Mouse (Mus musculus) left cerebral cortex, postnatal 25 days (tissue): ENCODE data around the gene Ythdf2. TPM values are rescaled to one million over a fixed set of nuclear protein-coding genes. Genes with fewer than 3 reads are reported as not detected.

Experiments
- DNase-seq, 2 experiments: peaks; one replicate each; pipeline ENCODE4 v3.0.0; 2022; ENCODE audit warnings: low spot score in 2 of 2, mixed read lengths in 1 of 2
- intact Hi-C: fragments of 180-260 bp; cut with DNase I; formaldehyde crosslinking; loops from one replicate; pipeline ENCODE4 v1.15.1; 2025
- microRNA-seq, 2 experiments: library from miRNA; unstranded; fragments of <30 nt; microRNA quantifications; one replicate each; pipeline ENCODE4 v1.2.0; 2022
- total RNA-seq, 2 experiments: library from RNA; stranded (reverse); gene quantifications; 2 replicates each; pipeline ENCODE4 v1.2.3; 2021

Gene Ythdf2
- total RNA-seq, 2 experiments from 2014 or later, result 45.4 to 46.3 TPM

DNA sequence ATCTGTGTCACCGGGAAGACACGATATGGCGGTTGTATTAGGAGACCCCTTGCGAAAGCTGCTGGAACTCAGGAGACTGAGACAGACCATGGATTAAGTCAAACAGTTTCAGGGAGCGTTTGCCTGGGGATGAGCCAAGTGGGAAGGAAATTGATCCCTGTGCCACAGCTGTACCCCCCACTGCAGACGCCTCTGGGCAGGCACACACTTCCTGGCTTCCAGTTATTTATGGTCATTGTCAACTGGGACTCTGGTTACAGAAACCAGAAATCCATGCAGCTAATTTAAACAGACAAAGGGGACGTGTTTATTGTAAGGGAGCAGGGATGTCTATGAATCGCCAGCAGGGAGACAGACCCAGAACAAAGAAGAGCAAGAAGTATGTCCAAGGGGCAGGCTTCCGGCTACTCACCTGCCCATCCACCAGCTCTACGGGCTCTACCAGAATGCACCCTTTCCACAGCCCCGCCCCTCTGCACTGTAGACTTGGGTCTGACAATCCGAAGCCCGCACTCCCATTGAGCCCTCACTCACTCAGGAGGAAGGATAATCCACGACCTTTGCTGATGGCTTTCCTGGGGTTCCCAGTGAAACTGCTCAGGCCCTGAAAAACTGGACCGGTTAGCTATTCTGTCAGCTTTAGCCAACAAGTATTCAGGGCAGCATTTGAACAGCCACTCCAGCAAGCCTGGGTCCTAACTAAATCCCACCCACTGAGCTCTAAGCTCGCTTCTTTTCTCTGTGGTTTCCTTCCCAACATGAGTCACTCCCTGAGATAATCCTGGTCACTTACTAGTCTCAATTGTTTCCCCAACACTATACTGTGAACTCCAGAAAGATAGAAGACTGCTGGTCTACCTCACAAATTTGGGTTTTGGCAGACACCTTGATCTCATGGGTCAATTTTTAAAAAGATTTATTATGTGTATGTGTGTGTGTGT lies 45.5 kb downstream of the Ythdf2 start:
- DNase-seq, result no peak
- intact Hi-C loops, result no loop called here

DNA sequence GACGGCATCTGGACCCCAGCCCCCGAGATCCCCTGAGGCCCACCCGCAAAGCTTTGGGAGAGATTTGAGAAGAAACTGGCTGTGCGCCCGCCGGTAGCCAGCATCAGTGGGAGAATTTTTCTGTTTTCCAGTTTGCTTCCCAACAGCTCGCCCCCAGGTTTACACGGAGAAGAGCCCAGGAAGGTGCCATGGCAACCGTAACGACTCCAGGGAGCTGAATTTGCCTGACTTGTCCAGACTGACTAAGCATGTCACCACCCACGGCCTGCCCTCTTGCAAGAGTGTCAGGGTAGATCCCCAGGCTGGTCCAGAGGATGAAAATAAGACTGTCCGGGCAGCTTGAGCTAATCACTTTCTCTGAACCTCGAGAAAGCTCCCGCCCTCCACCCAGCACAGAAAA lies 46.4 kb downstream of the Ythdf2 start:
- intact Hi-C loops, result no loop called here
- DNase-seq, result peak; percentile 53 to 62

DNA sequence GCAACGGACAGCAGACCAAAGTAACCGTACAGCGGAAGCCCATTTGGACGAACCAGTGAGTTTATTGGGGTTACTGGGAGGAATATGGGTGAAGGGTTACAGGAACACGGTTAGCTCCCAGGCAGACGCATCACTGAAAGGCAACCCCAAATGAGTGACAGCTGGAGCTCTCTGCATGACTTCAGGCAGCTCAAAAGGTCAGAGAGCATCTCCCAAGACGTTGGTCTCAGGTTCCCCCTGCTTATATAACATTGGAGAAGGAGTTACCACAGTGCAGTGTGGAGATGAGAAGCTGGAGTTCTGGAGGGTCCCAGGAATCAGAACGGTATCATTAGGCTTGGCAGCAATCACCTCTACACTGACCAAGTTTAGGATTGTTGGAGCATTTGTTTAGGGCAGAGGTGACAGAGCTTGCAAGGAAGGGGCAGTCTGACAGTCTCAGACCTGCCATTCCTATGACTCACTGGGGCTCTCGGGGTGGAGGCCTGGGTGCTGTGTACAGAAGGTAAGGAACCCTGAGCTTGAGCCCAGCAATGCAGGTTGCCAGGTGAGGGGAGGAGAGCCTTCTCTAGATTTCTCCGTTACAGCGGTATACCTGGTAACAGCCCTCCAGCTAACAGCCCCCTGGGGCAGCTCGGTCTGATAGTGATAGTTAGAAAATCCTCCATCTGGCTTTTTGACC lies 55.0 kb downstream of the Ythdf2 start:
- intact Hi-C loops, result no loop called here
- DNase-seq, result no peak

DNA sequence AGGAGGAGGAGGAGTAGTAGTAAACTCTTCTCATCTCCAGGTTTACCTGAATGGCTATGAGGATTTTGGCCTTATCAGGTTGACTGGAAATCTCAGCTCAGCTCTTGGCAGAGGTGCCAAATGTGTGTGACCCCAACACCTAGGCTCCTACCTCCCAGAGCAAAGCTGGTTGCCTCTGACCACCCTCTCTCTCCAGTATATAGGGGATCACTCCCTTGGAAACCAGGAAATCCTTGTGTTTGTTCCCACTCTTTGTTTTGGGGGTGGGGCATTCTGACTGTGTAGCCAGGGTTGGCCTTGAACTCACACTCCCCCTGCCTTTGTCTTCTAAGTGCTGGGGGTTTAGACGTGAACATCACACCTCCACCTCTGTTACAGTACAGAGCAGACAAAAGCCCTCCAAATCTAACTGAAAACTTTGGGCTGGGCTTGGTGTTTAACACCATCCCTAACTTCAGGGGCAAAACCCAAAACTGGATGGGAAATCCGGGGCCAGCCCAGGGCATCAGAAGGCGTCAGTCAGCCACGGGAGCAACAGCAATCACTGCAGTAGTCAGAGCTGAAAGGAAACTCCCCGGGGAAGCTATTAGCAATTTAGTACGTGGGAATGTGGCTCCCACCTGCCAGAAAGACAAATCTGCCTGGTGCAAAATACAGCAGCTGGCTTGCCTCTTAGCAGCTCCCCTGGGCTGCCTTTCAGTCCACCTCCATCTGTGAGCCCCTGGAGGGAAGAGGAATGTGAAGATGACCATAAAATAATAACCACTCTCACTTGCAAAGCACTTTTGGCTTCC lies 57.0 kb downstream of the Ythdf2 start:
- no peak for DNase-seq
- intact Hi-C loops, result no loop called here

DNA sequence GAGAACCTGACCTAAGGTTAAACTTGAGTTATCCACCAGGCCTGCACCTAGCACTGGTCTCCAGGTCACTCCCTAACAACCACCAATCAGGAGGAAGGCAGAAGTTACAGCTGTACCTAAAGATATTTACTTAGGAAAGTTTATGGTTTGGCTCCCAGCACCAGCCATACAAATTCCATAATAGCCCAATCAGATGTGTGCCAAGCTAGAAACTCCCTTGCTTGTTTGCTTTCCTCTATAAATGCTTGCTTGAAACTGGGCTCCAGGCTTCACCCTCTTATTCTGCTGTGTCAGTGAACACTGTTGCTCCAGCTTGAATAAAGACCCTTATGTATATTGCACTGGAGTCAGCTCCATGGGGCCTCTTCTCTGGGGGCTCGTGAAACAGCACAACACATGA lies 60.4 kb downstream of the Ythdf2 start:
- intact Hi-C loops, result no loop called here
- DNase-seq, result no peak

DNA sequence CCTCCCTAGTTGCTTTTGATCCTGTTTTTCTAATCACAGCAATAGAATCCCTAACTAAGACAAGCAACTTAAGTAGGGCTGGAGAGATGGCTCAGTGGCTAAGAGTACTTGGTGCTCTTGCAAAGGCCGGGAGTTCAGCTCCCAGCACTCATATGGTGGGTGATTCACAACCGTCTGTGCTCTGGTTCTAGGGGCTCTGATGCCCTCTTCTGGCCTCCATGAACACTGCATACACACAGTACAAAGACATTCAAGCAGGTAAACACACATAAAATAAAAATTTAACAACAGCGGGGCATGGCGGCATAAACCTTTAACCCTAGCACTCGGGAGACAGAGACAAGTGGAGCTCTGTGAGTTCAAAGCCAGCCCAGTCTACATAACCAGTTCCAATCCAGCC lies 65.9 kb downstream of the Ythdf2 start:
- intact Hi-C loops, result no loop called here
- DNase-seq, result no peak

DNA sequence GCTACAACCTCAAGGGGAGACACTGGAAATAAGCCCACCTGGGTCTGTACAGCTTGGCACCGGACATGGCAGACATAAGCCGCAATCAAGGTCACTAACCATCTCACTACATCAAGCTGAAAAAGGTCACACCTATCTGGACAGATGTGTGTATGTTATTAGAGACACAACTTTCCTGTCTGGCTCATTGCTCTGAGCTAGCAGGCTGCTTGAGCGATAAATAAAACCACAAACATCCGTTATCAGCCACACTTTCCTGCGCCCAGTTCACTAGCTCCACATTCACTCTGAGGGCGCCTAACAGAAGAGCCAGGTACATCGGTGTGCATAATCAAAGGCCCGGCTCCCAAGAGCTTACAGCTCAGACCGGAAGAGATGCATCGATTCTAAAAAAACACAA lies 67.0 kb downstream of the Ythdf2 start:
- intact Hi-C loops, result no loop called here
- DNase-seq, result no peak

DNA sequence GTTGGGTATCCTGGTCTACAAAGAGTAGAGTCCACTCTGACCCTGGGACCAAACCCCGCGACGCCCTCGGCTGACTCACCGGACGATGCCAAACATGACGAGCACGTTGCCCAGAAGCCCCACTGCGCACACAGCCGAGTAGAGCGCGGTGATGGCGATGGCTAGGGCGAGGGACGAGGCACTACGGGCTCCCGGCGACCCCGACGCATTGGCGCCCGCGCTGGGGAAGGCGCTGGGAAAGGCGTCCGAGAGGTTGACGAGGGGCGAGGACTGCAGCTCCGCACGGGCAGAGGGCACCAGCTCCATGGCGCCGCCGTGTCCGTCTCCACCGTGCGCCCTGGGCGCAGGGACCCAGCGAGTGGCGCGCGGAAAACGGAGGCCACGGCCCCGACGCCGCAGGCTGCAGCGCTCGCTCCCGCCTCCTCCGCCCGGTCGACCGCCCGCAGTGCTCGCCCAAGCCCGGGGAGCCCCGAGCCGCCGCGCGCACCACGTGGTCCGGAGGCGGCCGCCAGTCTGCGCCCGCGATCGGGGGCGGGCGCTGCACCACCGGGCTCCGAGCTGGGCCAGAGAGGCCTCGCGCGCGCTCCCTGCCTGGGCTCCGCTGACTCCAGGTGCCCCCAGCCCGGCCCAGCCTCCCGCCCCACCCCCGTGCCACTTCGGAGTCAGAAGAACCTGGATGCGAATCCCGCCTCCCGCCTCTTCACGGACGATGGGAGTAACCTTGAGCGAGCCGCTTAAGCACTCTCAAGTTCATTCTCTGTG lies 67.8 kb downstream of the Ythdf2 start, which contains the start of gene Oprd1:
TSS of gene Oprd1 (minus strand) at position 407 of the 762 bp plus-strand sequence.
- intact Hi-C loops, result no loop called here
- DNase-seq, result peak in 1 of 2 experiments; percentile 57

DNA sequence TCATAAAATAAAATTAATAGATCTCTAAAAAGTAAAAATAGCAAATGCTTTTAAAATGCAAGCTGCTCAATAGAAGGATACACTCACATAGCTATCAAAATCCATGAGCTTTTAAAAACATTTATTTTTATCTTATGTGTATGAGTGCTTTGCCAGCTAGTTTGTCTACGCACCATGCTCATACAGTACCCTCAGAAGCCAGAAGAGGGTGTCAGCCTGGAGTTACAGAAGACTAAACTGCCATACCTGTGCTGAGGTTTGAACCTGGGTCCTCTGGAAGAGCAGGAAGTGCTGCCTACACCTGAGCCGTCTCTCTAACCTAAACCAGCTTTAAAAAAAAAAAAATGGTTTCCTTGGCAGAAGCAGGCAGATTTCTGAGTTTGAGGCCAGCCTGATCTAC lies 73.5 kb downstream of the Ythdf2 start:
- intact Hi-C loops, result no loop called here
- no peak for DNase-seq

DNA sequence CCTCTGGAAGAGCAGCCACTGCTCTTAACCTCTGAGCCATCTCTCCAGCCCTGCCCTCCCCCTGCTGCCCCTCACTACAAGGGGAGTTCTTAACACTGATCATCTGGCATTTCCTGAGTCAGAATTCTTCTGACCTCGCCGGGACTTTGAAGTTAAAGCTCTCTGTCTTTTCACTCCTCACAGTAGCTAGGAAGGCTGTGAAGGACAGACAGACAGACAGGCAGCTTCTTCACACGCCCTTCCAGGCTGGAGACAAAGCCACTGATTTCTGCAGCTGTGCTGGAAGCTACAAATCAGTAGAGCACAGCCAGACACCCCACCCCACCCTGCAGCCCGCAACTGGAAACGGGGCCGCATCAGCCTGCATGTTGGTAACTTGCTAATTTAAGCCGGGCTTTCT lies 75.1 kb downstream of the Ythdf2 start:
- DNase-seq, result peak in 1 of 2 experiments; percentile 35
- intact Hi-C loops, result no loop called here

Small RNA genes within 50 kb of the gene (microRNA-seq; reads per million reads assigned to microRNA genes)
- gene Gm22033, result 0 reads per million in 2 experiments

Other genes starting within 250 kb of the Ythdf2 start
- not detected for gene Gm10300, start 137.6 kb downstream of the Ythdf2 start, total RNA-seq
- 10 to 100 TPM; 32.5 to 42.7 TPM for gene Epb41, start 137.0 kb downstream of the Ythdf2 start, total RNA-seq
- gene Oprd1, start 67.8 kb downstream of the Ythdf2 start, total RNA-seq, result 10 to 100 TPM; 16.7 to 16.9 TPM
- gene Gmeb1, start 49.3 kb upstream of the Ythdf2 start, total RNA-seq, result 10 to 100 TPM; 25.2 to 26.2 TPM
- 10 to 100 TPM; 19.2 to 22.5 TPM for gene Taf12, start 62.1 kb upstream of the Ythdf2 start, total RNA-seq
- gene Rab42, start 91.1 kb upstream of the Ythdf2 start, total RNA-seq, result 1 to 10 TPM; 1.2 to 1.5 TPM
- 10 to 100 TPM; 18.0 to 22.2 TPM for gene Trnau1ap, start 117.2 kb upstream of the Ythdf2 start, total RNA-seq
- gene Rcc1, start 141.3 kb upstream of the Ythdf2 start, total RNA-seq, result 10 to 100 TPM; 12.8 to 14.8 TPM
- 10 to 100 TPM in 1 of 2 experiments, 1 to 10 TPM in 1; 8.3 to 11.3 TPM for gene Phactr4, start 210.2 kb upstream of the Ythdf2 start, total RNA-seq